Mouse (Mus musculus): ENCODE results near the gene Kiz.

DNA sequence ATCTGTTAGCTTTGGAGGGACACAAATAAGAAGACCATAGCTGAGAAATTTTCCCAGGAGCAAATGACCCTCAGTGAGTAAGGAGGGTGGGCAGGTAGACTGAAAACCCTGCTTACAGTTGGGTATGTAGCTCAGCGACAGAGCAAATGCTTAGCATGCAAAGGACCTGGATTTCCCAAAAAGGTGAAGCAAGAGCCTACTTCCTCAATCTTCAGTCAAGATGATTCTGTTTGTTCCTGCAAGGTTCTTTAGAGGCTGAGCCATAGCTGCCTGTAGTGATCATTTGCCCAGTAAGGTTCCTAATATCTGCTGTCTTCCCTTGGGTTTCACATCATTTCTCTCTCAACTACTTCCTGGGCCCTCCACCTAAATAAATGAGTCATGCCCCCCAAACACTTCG, 7.8 kb upstream of the Kiz start:
- no peak for TF ChIP-seq ZC3H11A (IDR thresholded peaks at IDR 0.05; ENCODE audit: borderline replicate concordance, low read depth, low read length)
- no peak for TF ChIP-seq CHD2 (IDR thresholded peaks at IDR 0.05; ENCODE audit: low read depth, low read length)
- TF ChIP-seq MAFK (IDR thresholded peaks at IDR 0.05; ENCODE audit: insufficient read depth, low read depth, low read length): no peak

Measured in ES-E14 (cell line).